Mouse (Mus musculus): ENCODE data around the gene Hddc2.
"Not testable (repeated sequence)": the region's sequence is repeated elsewhere in the genome, so short reads cannot be mapped to it uniquely, and the experiment has no call there.

Hddc2 gene

GRCm38 (mm10) chr10:31354886-31355461 is 41.8 kb downstream of the Hddc2 start:
- no peak for DNase-seq

GRCm38 (mm10) chr10:31359749-31360148 is 46.6 kb downstream of the Hddc2 start:
- no peak for DNase-seq

- DNase-seq: not testable (repeated sequence)
Observed at GRCm38 (mm10) chr10:31370200-31370599, 57.0 kb downstream of the Hddc2 start.
